Mouse (Mus musculus) regulatory T cell (primary cell): Measurements from ENCODE around the gene Zscan4-ps3.
"Not testable (repeated sequence)": the region's sequence is repeated elsewhere in the genome, so short reads cannot be mapped to it uniquely, and the experiment has no call there.

ENCODE experiments used
- in situ Hi-C: fragments of 300-600 bp; cut with MboI, MseI; formaldehyde crosslinking; loops from one replicate; pipeline ENCODE4 v1.15.1; 2025; ENCODE audit warnings: high pct_unique_total_duplicates

Gene Zscan4-ps3

GRCm38 (mm10) chr7:11609008-11609407, at the start of gene Zscan4-ps3:
Zscan4-ps3 (plus strand) TSS chr7:11609308.
- in situ Hi-C loops, result not testable (repeated sequence)

- in situ Hi-C loops, result not testable (repeated sequence)
These were observed 8.0 kb downstream of the Zscan4-ps3 start for GRCm38 (mm10) chr7:11617082-11617481.
